ENCODE assay signal across 7 mouse cellular contexts in the genomic region with DNA sequence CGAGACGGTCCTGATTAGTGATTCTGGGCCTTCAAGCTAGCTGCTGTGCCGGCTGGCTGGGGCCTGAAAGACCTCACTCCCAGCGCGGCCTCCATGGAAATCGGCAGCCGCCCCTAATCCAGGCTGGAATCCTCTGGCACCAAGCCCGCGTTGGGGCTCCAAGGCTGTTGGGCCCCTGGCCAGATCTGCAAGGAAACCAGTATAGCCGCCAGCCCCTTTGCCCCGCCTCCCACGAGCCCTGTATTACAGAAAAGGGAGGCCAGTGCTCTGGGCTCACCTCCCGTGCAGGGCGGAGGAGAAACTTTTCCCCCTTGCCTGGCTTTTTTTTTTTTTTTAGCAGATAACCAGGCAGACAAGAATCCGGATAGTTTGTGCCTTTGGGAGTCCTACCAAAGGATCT. TPM values are rescaled to one million over a fixed set of nuclear protein-coding genes. Genes with fewer than 3 reads are reported as not detected.
A peak's percentile ranks its signal among the peaks of the same experiment; 100 is the strongest.
DNase-seq lines count a peak whose midpoint lies in the region; ATAC-seq lines count a peak whose summit lies in the region.

No protein-coding gene starts in this region.

- no peaks in the 10 kb centered on the region for H3K9me3 ChIP-seq in intestine, embryonic 16.5 days (ENCODE audit: control insufficient read depth, low read length)
- no peaks in the 10 kb centered on the region for H3K9me3 ChIP-seq in midbrain, embryonic 13.5 days

- peak; percentile 92 for DNase-seq in adrenal gland, adult 8-10 months
- peak; percentile 87 for DNase-seq in embryo, embryonic 11 days
- peak; percentile 93 for DNase-seq in gastrocnemius, postnatal 25 days
- DNase-seq in left cerebral cortex, postnatal 4 days: peak; percentile 99
- DNase-seq in spleen, postnatal 14 days (ENCODE audit: low spot score in 2 of 2): peak; percentile 49 to 60

- H3K27ac ChIP-seq in intestine, embryonic 16.5 days (ENCODE audit: low read length): peak overlapping the region; percentile 100
- peak overlapping the region; percentile 99 for H3K27ac ChIP-seq in midbrain, embryonic 13.5 days

- peak; percentile 57 for ATAC-seq in intestine, embryonic 16.5 days
- ATAC-seq in midbrain, embryonic 13.5 days: peak; percentile 32

- no peaks in the 10 kb centered on the region for H3K27me3 ChIP-seq in intestine, embryonic 16.5 days (replicated peaks; ENCODE audit: control insufficient read depth, insufficient read depth, low read length)
- H3K27me3 ChIP-seq in midbrain, embryonic 13.5 days: no peaks in the 10 kb centered on the region

- H3K4me2 ChIP-seq in intestine, embryonic 16.5 days (ENCODE audit: low read depth, low read length): peak overlapping the region; percentile 88
- H3K4me2 ChIP-seq in midbrain, embryonic 13.5 days (replicated peaks): peak overlapping the region; percentile 77

- WGBS in intestine, embryonic 16.5 days: 0% methylated on average over 15 of the region's 15 CpGs
- 0% methylated on average over 15 of the region's 15 CpGs for WGBS in midbrain, embryonic 13.5 days

- peak overlapping the region; percentile 89 for H3K9ac ChIP-seq in intestine, embryonic 16.5 days (ENCODE audit: low read depth, low read length)
- peak overlapping the region; percentile 82 for H3K9ac ChIP-seq in midbrain, embryonic 13.5 days (replicated peaks)

- peaks cover 7% of the 10 kb centered on the region for H3K36me3 ChIP-seq in intestine, embryonic 16.5 days (ENCODE audit: control insufficient read depth, insufficient read depth, low read length)
- H3K36me3 ChIP-seq in midbrain, embryonic 13.5 days: peaks cover 22% of the 10 kb centered on the region

- intact Hi-C loops in left cerebral cortex, postnatal 4 days (cut with DNase I): no loop called here

- H3K4me1 ChIP-seq in intestine, embryonic 16.5 days (ENCODE audit: control insufficient read depth, insufficient read depth, low read length): peaks cover 51% of the 10 kb centered on the region
- H3K4me1 ChIP-seq in midbrain, embryonic 13.5 days (replicated peaks): peaks cover 59% of the 10 kb centered on the region

- H3K4me3 ChIP-seq in intestine, embryonic 16.5 days (ENCODE audit: low read length): peak overlapping the region; percentile 97
- H3K4me3 ChIP-seq in midbrain, embryonic 13.5 days (replicated peaks): peak overlapping the region; percentile 48

RNA-seq across cellular contexts. Expression of a gene that starts 0.8 kb away (rescaled TPM):
- total RNA-seq in adrenal gland, adult 8-10 months (2022): 100 to 1,000 TPM; 249 to 275 (median 255) TPM
- total RNA-seq in gastrocnemius, postnatal 25 days (2021): 10 to 100 TPM; 26.8 to 27.1 TPM
- polyA plus RNA-seq in intestine, embryonic 16.5 days (2015; fragmentation: Nextera tagmentation; extraction: Ambion mirVana): 295 and 302 TPM in 2 replicates
- total RNA-seq in left cerebral cortex, postnatal 4 days (2021): 10 to 100 TPM; 91.7 to 92.7 TPM
- polyA plus RNA-seq in midbrain, embryonic 13.5 days (2015; fragmentation: Nextera tagmentation; extraction: Ambion mirVana): 106 and 116 TPM in 2 replicates

RNA-seq across cellular contexts. Expression of a gene that starts 20.9 kb away (rescaled TPM):
- under 1 TPM in 1 of 4 experiments, not detected in 3; 0.35 TPM for total RNA-seq in adrenal gland, adult 8-10 months (2022)
- under 1 TPM in 1 of 2 experiments, not detected in 1; 0.35 TPM for total RNA-seq in gastrocnemius, postnatal 25 days (2021)
- polyA plus RNA-seq in intestine, embryonic 16.5 days (2015; fragmentation: Nextera tagmentation; extraction: Ambion mirVana): 2.7 and 2.8 TPM in 2 replicates
- total RNA-seq in left cerebral cortex, postnatal 4 days (2021): 1 to 10 TPM; 6.9 to 7.0 TPM
- 14.9 and 16.9 TPM in 2 replicates for polyA plus RNA-seq in midbrain, embryonic 13.5 days (2015; fragmentation: Nextera tagmentation; extraction: Ambion mirVana)

RNA-seq across cellular contexts. Expression of a gene that starts 21.0 kb away (rescaled TPM):
- total RNA-seq in adrenal gland, adult 8-10 months (2022): 1 to 10 TPM; 1.7 to 4.3 (median 3.0) TPM
- under 1 TPM; 0.13 to 0.27 TPM for total RNA-seq in gastrocnemius, postnatal 25 days (2021)
- 25.5 and 28.2 TPM in 2 replicates for polyA plus RNA-seq in intestine, embryonic 16.5 days (2015; fragmentation: Nextera tagmentation; extraction: Ambion mirVana)
- 100 to 1,000 TPM; 277 to 305 TPM for total RNA-seq in left cerebral cortex, postnatal 4 days (2021)
- polyA plus RNA-seq in midbrain, embryonic 13.5 days (2015; fragmentation: Nextera tagmentation; extraction: Ambion mirVana): 426 and 432 TPM in 2 replicates

RNA-seq across cellular contexts. Expression of a gene that starts 32.6 kb away (rescaled TPM):
- total RNA-seq in adrenal gland, adult 8-10 months (2022): under 1 TPM; 0.64 to 0.95 (median 0.70) TPM
- under 1 TPM in 1 of 2 experiments, not detected in 1; 0.40 TPM for total RNA-seq in gastrocnemius, postnatal 25 days (2021)
- 204 and 210 TPM in 2 replicates for polyA plus RNA-seq in intestine, embryonic 16.5 days (2015; fragmentation: Nextera tagmentation; extraction: Ambion mirVana)
- under 1 TPM; 0.46 to 0.76 TPM for total RNA-seq in left cerebral cortex, postnatal 4 days (2021)
- polyA plus RNA-seq in midbrain, embryonic 13.5 days (2015; fragmentation: Nextera tagmentation; extraction: Ambion mirVana): 0.36 and 0.85 TPM in 2 replicates

RNA-seq across cellular contexts. Expression of a gene that starts 32.7 kb away (rescaled TPM):
- total RNA-seq in adrenal gland, adult 8-10 months (2022): not detected
- not detected for total RNA-seq in gastrocnemius, postnatal 25 days (2021)
- 0.42 and 2.4 TPM in 2 replicates for polyA plus RNA-seq in intestine, embryonic 16.5 days (2015; fragmentation: Nextera tagmentation; extraction: Ambion mirVana)
- not detected for total RNA-seq in left cerebral cortex, postnatal 4 days (2021)
- not detected in 2 replicates for polyA plus RNA-seq in midbrain, embryonic 13.5 days (2015; fragmentation: Nextera tagmentation; extraction: Ambion mirVana)

Comparison
In these comparisons a context has a peak if more than half of its experiments do, and no peak if none do; other contexts are left out.
1. Peak in every context shown above with its lines: DNase-seq, ATAC-seq, H3K4me3 ChIP-seq and H3K27ac ChIP-seq.
2. RNA of a gene that starts 20.9 kb away (total RNA-seq): 6.9 to 7.0 TPM in left cerebral cortex, postnatal 4 days; 0.35 TPM in gastrocnemius, postnatal 25 days and 0.35 TPM in adrenal gland, adult 8-10 months; every median in the first group is over 4 times any median in the second.
3. RNA of a gene that starts 21.0 kb away (total RNA-seq): 277 to 305 TPM in left cerebral cortex, postnatal 4 days; 1.7 to 4.3 TPM in adrenal gland, adult 8-10 months and 0.13 to 0.27 TPM in gastrocnemius, postnatal 25 days; every median in the first group is over 10 times any median in the second.